Mouse (Mus musculus) hindbrain, embryonic 15.5 days (tissue): ENCODE data around the gene Snd1. TPM values are rescaled to one million over a fixed set of nuclear protein-coding genes. Genes with fewer than 3 reads are reported as not detected.

Experiments
- ATAC-seq: fragments of 200-750 bp; cut with Nextera tagmentation; 2 replicates; pipeline ENCODE4 v1.8.0; 2017; ENCODE audit warnings: low read depth, moderate number of reproducible peaks, moderate TSS enrichment; ENCODE audit not compliant: low FRiP score
- H3K27ac ChIP-seq: fragments of 300-500 bp; sonication (generic); replicated peaks from 2 replicates; pipeline ENCODE4 v1.5.1; 2015; ENCODE audit warnings: mild to moderate bottlenecking, inconsistent platforms
- H3K27me3 ChIP-seq: fragments of 300-500 bp; sonication (generic); 2 replicates; pipeline ENCODE4 v1.6.1; 2015; ENCODE audit warnings: control low read depth, inconsistent platforms
- H3K36me3 ChIP-seq: fragments of 300-500 bp; sonication (generic); 2 replicates; pipeline ENCODE4 v1.6.1; 2015; ENCODE audit warnings: control low read depth, inconsistent platforms
- H3K4me1 ChIP-seq: fragments of 300-500 bp; sonication (generic); replicated peaks from 2 replicates; pipeline ENCODE4 v1.6.1; 2015; ENCODE audit warnings: control low read depth, inconsistent platforms
- H3K4me2 ChIP-seq: fragments of 300-500 bp; sonication (generic); 2 replicates; pipeline ENCODE4 v1.6.1; 2015; ENCODE audit warnings: moderate library complexity, mild to moderate bottlenecking, inconsistent platforms
- H3K4me3 ChIP-seq: fragments of 300-500 bp; sonication (generic); 2 replicates; pipeline ENCODE4 v1.5.1; 2015; ENCODE audit warnings: mild to moderate bottlenecking, inconsistent platforms
- H3K9ac ChIP-seq: fragments of 300-500 bp; sonication (generic); 2 replicates; pipeline ENCODE4 v1.6.1; 2015; ENCODE audit warnings: inconsistent platforms
- H3K9me3 ChIP-seq: fragments of 300-500 bp; sonication (generic); 2 replicates; pipeline ENCODE4 v1.6.1; 2016; ENCODE audit warnings: control low read depth, inconsistent platforms
- WGBS: fragments of 180-500 bp; shearing (Covaris S2); methylation state at CpG from one replicate; pipeline ENCODE4 v1.1.7; 2015; 5-methylcytosine and 5-hydroxymethylcytosine counted together
- polyA plus RNA-seq: library from polyadenylated mRNA; unstranded; fragments of >200 nt; fragmentation: Nextera tagmentation; extraction: Ambion mirVana; gene quantifications from 2 replicates; pipeline ENCODE4 v1.2.1, GENCODE M21; 2015

Gene Snd1
- polyA plus RNA-seq, 1 experiment from 2014 or later: 76.4 TPM

DNA sequence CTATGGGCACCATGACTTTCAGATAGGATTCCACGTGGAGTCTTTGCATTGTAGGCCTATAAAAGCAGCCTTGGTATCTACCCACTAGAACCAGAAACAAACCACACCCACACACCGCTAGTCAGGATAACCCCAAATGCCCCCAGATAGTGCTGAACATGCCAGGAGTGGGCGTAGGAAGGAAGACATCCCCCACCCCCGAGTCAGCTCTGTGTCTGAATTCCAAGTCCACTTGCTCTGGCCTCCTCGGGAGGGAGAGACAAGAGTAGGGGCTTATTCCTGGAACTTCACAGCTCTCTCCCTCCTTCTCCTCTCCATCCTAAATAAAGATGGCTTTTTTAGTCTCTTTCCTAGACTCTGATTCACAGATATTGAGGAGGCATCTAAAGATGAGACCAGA, 494.7 kb downstream of the Snd1 start:
- H3K9me3 ChIP-seq: no peaks in the 10 kb centered on the region
- no peak for ATAC-seq
- H3K4me1 ChIP-seq: no peaks in the 10 kb centered on the region
- no peak overlapping the region for H3K27ac ChIP-seq
- H3K36me3 ChIP-seq: no peaks in the 10 kb centered on the region
- no peak overlapping the region for H3K9ac ChIP-seq
- H3K27me3 ChIP-seq: no peaks in the 10 kb centered on the region
- H3K4me2 ChIP-seq: no peak overlapping the region
- whole genome bisulfite sequencing: 67% methylated on average over 5 of the region's 5 CpGs
- no peak overlapping the region for H3K4me3 ChIP-seq

DNA sequence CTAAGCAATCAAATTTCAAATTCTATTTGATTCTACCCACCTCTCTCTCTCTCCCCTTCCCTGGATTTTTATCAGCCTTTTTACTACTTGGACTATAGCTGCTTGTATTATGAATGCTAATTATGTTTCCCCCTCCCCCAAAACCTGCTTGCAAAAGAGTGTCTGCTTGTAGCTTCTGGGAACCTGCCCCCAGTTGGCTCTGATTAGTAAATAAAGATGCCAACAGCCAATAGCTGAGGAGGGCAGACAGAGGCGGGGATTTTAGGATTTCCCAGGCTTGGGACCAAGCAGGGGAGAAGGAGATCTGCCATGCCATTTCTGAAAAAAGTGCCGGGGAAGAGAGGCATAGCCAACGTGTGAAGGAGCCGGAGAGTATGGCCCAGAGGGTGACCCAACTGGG, 495.8 kb downstream of the Snd1 start:
- no peaks in the 10 kb centered on the region for H3K36me3 ChIP-seq
- H3K27ac ChIP-seq: no peak overlapping the region
- no peak overlapping the region for H3K4me3 ChIP-seq
- H3K9me3 ChIP-seq: no peaks in the 10 kb centered on the region
- WGBS: 48% methylated on average over 4 of the region's 4 CpGs
- no peak for ATAC-seq
- H3K27me3 ChIP-seq: no peaks in the 10 kb centered on the region
- H3K9ac ChIP-seq: no peak overlapping the region
- no peak overlapping the region for H3K4me2 ChIP-seq
- no peaks in the 10 kb centered on the region for H3K4me1 ChIP-seq

DNA sequence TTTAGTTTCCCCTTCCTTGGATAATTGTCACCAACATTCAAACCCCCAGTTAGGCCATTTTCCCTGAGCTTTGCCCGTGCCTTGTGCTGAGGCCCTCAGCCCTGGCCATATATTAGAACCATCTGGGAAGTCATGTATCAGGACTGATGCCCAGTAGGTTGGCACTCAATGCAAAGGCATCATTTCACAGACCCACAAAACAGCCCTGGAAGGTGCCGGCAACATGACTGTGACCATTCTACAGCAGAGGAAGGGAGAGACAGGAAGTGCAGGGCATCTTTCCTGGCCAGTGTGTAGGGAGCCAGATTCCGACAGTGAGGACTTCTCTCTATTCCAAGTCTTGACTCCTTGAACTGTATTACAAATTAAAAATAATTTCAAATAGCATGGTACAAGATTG, 499.6 kb downstream of the Snd1 start:
- Histone ChIP-seq H3K9me3 (no peaks in the 10 kb centered on the region), H3K4me2 (no peak overlapping the region), H3K27me3 (no peaks in the 10 kb centered on the region), H3K9ac (no peak overlapping the region), H3K4me3 (no peak overlapping the region), H3K4me1 (0 out of 2 replicates have a peak, but pooled peaks cover under 1% of the 10 kb centered on the region), H3K36me3 (no peaks in the 10 kb centered on the region), H3K27ac (no peak overlapping the region)
- WGBS: 80% methylated on average over 3 of the region's 3 CpGs
- ATAC-seq: no peak

DNA sequence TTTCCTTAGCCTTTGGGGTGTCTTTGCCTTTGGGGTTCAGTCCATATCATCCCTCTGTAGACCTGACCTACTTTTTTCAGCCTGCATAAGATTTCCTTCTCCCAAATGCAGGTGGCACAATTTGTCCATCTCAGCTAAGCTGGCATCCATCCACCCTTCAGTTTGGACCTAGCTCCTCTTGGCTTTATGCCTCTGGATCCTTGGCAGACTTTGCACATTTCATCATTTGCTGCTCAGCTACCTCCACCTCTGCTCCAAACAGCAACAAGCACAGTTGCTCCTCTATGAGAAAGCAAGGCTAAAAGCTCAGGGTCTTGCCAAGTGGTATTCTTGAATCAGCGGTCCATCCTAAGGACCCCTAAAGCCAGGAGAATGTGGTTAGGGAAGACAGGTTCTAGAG, 500.2 kb downstream of the Snd1 start:
- no peak for ATAC-seq
- Histone ChIP-seq H3K9ac (no peak overlapping the region), H3K9me3 (no peaks in the 10 kb centered on the region), H3K27ac (no peak overlapping the region), H3K4me2 (no peak overlapping the region), H3K27me3 (no peaks in the 10 kb centered on the region), H3K4me3 (no peak overlapping the region), H3K36me3 (no peaks in the 10 kb centered on the region), H3K4me1 (peaks cover 7% of the 10 kb centered on the region)
- 76% methylated on average over 1 of the region's 1 CpGs for WGBS

DNA sequence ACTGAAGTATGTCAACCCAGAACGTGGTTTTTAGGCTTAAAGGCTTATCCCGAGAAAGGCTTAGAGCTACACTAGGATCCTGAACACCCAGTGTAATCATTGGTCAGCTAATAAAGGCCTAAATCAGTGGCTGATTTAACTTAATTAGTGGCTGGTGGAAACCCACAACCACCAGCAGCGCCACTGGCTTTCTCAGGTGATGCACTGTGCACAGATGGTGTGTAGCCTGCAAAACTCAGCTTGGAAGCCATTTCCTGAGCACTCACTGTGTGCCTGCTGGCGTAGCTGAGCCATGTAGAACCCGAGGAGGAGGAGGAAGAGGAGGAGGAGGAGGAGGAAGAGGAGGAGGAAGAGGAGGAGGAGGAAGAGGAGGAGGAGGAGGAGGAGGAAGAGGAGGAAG, 503.1 kb downstream of the Snd1 start:
- Histone ChIP-seq H3K9ac (no peak overlapping the region), H3K36me3 (no peaks in the 10 kb centered on the region), H3K27me3 (no peaks in the 10 kb centered on the region), H3K4me1 (peaks cover 26% of the 10 kb centered on the region), H3K9me3 (no peaks in the 10 kb centered on the region), H3K27ac (no peak overlapping the region), H3K4me3 (no peak overlapping the region), H3K4me2 (no peak overlapping the region)
- WGBS: 52% methylated on average over 5 of the region's 5 CpGs
- no peak for ATAC-seq

DNA sequence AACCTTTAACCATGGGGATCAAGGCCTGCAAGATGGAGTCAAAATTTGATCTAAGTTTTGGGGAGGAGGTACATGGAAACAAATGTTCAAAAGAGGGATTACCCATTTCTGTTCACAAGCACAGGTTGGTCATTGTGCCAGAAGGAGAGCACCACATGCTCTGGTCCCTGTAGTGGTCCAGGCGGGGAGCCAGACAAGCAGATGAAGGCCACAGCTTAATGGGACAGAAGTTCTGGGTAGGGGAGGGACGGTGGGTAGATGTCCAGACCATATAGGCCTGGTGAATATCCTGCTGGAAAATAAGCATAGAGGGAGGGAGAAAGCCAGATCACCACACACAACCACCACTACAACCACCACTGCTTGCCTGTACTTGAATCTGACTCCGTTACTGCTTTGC, 503.9 kb downstream of the Snd1 start:
- H3K27ac ChIP-seq: no peak overlapping the region
- WGBS: 82% methylated on average over 3 of the region's 3 CpGs
- H3K9ac ChIP-seq: no peak overlapping the region
- H3K36me3 ChIP-seq: no peaks in the 10 kb centered on the region
- H3K27me3 ChIP-seq: no peaks in the 10 kb centered on the region
- no peak overlapping the region for H3K4me3 ChIP-seq
- no peak for ATAC-seq
- peaks cover 26% of the 10 kb centered on the region for H3K4me1 ChIP-seq
- H3K9me3 ChIP-seq: no peaks in the 10 kb centered on the region
- no peak overlapping the region for H3K4me2 ChIP-seq

DNA sequence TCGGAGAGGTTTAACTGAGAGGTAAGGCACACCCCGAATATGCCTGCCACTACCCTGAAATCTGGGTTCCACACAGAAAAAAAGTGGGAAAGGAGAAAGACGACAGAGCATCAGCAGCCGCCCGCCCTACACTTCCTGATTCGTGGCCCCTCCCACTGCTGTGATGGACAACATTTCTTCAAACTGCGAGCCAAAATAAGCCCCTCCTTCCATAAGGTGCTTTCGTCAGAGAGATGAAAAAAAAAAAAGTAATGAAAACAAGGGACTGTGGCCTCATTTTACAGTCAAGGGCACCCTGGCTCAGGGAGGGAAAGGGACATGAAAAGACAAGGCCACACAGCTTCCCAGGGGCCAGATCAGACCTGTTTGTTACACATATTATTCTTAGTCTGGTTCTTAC, 504.6 kb downstream of the Snd1 start:
- ATAC-seq: no peak
- Histone ChIP-seq H3K9ac (no peak overlapping the region), H3K4me1 (peaks cover 26% of the 10 kb centered on the region), H3K27ac (no peak overlapping the region), H3K27me3 (no peaks in the 10 kb centered on the region), H3K9me3 (no peaks in the 10 kb centered on the region), H3K4me2 (no peak overlapping the region), H3K4me3 (no peak overlapping the region), H3K36me3 (no peaks in the 10 kb centered on the region)
- WGBS: 78% methylated on average over 8 of the region's 8 CpGs

DNA sequence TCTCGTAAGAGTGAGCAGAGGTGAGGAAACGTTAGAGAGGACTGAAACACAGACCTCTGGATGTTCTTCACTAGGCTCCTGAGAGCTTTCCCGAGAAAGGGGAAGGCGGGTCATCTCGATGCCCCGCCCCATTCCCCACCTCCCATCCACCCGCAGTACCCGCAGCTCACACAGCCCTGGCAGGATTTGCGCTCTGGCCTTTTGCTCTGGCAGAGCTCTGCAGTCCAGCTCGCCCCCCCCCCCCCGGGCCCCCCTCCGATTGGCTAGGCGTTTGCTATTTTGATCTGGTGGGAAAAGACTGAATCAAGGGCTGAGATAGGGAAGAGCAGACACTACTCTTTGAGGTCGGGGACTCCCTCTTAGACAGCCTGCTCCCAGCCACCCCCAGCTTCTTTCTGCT, 505.3 kb downstream of the Snd1 start:
- Histone ChIP-seq H3K36me3 (no peaks in the 10 kb centered on the region), H3K9me3 (no peaks in the 10 kb centered on the region), H3K27ac (peak overlapping the region; percentile 84), H3K4me2 (peak overlapping the region; percentile 91), H3K27me3 (no peaks in the 10 kb centered on the region), H3K4me1 (peaks cover 26% of the 10 kb centered on the region), H3K4me3 (peak overlapping the region; percentile 56), H3K9ac (peak overlapping the region; percentile 65)
- peak; percentile 29; the same call in 1 of the 2 replicates for ATAC-seq
- WGBS: 2% methylated on average over 14 of the region's 14 CpGs

DNA sequence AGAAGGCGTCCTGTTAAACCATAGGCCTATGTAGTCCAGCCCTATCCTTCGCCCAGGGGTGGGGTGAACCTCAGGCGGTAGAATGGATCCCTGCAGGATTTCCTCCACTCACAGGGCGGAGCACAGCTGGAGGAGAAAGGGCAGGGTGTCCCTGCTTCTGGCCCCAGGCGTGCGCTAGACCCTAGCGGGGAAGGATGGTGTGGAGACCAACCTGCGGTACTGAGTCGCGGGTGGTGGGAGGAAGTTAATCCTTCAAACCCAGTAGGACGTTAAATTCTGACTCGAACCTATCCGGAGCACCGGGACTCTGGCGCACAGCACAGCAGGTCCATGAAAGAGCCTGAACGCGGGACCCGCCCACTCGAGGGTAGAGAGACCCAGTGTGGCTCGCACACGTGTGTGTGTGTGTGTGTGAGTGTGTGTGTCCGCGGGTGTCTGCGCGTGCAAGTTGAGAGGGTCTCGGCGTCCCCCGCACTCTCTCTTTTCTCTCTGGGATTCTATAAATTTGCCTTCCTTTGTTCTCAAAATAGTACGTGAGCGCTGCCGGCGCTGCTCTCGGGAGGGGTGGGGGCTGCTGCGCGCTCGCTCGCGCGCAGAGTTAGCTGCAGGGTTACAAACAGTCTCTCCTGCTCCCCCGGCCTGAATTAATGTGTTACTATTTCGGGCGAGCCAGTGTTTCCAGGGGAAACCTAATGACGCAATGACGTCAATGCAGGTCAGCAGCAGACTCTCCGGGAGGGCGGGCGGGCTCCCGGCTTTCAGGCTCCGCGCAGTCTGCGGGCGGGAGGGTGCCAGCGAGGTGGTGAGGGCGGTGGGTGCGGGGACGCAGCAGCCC, 506.0 kb downstream of the Snd1 start:
- H3K4me2 ChIP-seq: peak overlapping the region; percentile 91
- no peaks in the 10 kb centered on the region for H3K36me3 ChIP-seq
- peak; percentile 89 for ATAC-seq
- H3K4me1 ChIP-seq: peaks cover 26% of the 10 kb centered on the region
- peak overlapping the region; percentile 65 for H3K9ac ChIP-seq
- H3K4me3 ChIP-seq: peak overlapping the region; percentile 56
- H3K27me3 ChIP-seq: no peaks in the 10 kb centered on the region
- under 1% methylated on average over 56 of the region's 56 CpGs for WGBS
- H3K9me3 ChIP-seq: no peaks in the 10 kb centered on the region
- H3K27ac ChIP-seq: peak overlapping the region; percentile 84

DNA sequence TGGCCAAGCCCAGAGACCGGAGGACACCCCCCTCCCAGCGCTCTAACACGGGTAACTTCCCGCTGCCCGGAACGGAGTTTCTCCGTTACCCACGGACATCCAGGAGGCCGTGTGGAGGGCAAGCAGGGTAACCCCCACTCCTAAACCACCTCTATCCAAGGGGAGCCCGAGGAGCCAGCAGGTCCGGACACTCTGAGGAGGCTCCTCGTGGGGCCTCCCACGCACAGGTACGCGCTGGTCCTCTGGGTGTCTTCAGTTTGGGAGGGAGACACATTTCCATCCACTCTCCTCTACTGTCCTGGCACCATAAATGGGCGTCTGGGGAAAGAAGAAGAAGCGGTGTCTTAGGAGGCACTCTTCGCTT, 506.6 kb downstream of the Snd1 start:
- Histone ChIP-seq H3K9me3 (no peaks in the 10 kb centered on the region), H3K27me3 (no peaks in the 10 kb centered on the region), H3K4me2 (peak overlapping the region; percentile 91), H3K36me3 (no peaks in the 10 kb centered on the region), H3K9ac (peak overlapping the region; percentile 65), H3K27ac (peak overlapping the region; percentile 84), H3K4me1 (peaks cover 26% of the 10 kb centered on the region), H3K4me3 (peak overlapping the region; percentile 56)
- 5% methylated on average over 18 of the region's 18 CpGs for WGBS
- no peak for ATAC-seq

DNA sequence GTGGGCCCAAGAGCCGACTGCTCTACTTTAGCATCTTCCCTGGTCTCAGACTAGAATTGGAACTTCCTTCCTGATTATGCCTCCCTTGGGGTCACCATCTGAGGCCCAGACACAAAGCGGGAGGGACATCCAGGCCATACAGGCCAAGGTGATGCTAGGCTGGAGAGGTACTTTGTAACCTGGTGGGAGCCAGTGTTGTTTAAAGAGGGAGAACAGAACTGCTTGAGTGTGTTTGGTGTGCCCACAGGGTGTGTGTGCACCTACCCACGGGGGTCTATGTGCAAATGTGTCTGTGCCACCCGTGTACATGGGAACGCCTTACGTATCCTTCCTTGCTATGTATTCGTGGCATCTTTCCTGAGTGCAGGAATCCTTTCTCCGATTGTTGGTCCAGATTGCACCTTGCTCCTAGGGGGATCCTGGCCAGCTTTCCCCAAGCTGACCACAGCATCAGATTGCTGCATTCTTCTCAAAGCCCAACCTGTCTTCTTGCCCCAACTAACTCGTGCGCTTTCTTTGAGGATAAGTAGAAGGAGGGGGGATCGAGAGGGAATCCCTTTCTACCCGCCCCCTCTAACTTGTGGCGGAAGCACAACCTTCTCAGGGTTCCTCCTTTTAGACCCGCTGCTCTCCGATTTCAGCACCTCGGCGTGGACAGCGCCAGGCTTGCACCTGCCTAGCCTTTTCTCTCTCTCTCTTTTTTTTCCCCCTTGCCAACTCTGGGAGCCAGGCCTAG, 507.2 kb downstream of the Snd1 start:
- H3K9ac ChIP-seq: peak overlapping the region; percentile 65

DNA sequence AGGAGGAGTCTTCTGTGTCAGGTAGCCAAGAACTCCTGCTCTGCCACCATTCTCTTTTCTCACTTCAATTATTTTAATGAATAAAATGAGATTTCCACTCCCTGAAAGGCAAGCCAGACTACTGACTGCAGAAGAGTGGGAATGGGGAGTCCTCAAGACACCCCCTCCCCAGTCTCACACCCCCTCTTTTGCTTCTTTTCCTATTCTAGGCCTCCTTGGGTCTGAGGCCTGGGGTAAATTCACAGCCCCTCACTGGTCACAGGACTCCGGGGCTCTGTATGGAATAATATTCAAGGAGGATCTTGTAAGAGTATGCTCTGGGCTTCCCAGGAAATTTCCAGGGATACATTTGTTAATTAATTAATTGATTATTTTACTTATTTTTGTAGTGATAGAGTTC, 507.9 kb downstream of the Snd1 start:
- H3K9me3 ChIP-seq: no peaks in the 10 kb centered on the region
- no peak overlapping the region for H3K27ac ChIP-seq
- H3K4me1 ChIP-seq: peaks cover 26% of the 10 kb centered on the region
- H3K4me3 ChIP-seq: no peak overlapping the region; the same call in 1 of the 2 replicates
- H3K4me2 ChIP-seq: peak overlapping the region; percentile 91
- no peaks in the 10 kb centered on the region for H3K36me3 ChIP-seq
- no peaks in the 10 kb centered on the region for H3K27me3 ChIP-seq
- WGBS: 77% methylated on average over 1 of the region's 1 CpGs
- no peak overlapping the region for H3K9ac ChIP-seq
- no peak for ATAC-seq

More for the DNA sequence above, 507.2 kb downstream of the Snd1 start:
- Histone ChIP-seq H3K36me3 (no peaks in the 10 kb centered on the region), H3K4me1 (peaks cover 26% of the 10 kb centered on the region), H3K9me3 (no peaks in the 10 kb centered on the region), H3K4me2 (peak overlapping the region; percentile 91), H3K27me3 (no peaks in the 10 kb centered on the region), H3K4me3 (peak overlapping the region; percentile 56), H3K27ac (no peak overlapping the region)
- no peak for ATAC-seq
- 15% methylated on average over 18 of the region's 18 CpGs for WGBS
